Mouse (Mus musculus) embryo, embryonic 11 days (tissue): Measurements from ENCODE around the gene Abhd14b.

Experiments
- DNase-seq: peaks from one replicate; pipeline ENCODE4 v3.0.0-alpha.2; 2015

Gene Abhd14b

GRCm38 (mm10) chr9:106447348-106447747 lies at the start of gene Abhd14b, which contains the start of gene Abhd14a:
TSS of gene Abhd14b (plus strand) at chr9:106447459.
TSS of gene Abhd14a (minus strand) at chr9:106447678.
- peak; percentile 95 for DNase-seq

GRCm38 (mm10) chr9:106397733-106398132 lies 49.5 kb upstream of the Abhd14b start:
- DNase-seq: no peak

GRCm38 (mm10) chr9:106398667-106399311 lies 48.5 kb upstream of the Abhd14b start:
- no peak for DNase-seq

- DNase-seq: no peak
Measured at GRCm38 (mm10) chr9:106399808-106400207, 47.5 kb upstream of the Abhd14b start.

GRCm38 (mm10) chr9:106402149-106402548 lies 45.1 kb upstream of the Abhd14b start:
- DNase-seq: no peak

- no peak for DNase-seq
Measured at GRCm38 (mm10) chr9:106402607-106403375, 44.5 kb upstream of the Abhd14b start.

GRCm38 (mm10) chr9:106405275-106405674 lies 42.0 kb upstream of the Abhd14b start:
- DNase-seq: peak; percentile 56

- DNase-seq: no peak
Measured at GRCm38 (mm10) chr9:106406443-106407078, 40.7 kb upstream of the Abhd14b start.

GRCm38 (mm10) chr9:106409096-106409495 lies 38.2 kb upstream of the Abhd14b start:
- no peak for DNase-seq

- DNase-seq: no peak
Measured at GRCm38 (mm10) chr9:106410086-106410650, 37.1 kb upstream of the Abhd14b start.

- no peak for DNase-seq
Measured at GRCm38 (mm10) chr9:106411091-106411594, 36.1 kb upstream of the Abhd14b start.

GRCm38 (mm10) chr9:106411729-106412128 lies 35.5 kb upstream of the Abhd14b start:
- no peak for DNase-seq

- DNase-seq: no peak
Measured at GRCm38 (mm10) chr9:106412210-106412609, 35.0 kb upstream of the Abhd14b start.

- no peak for DNase-seq
Measured at GRCm38 (mm10) chr9:106413606-106414005, 33.7 kb upstream of the Abhd14b start.

- no peak for DNase-seq
Measured at GRCm38 (mm10) chr9:106416826-106417225, 30.4 kb upstream of the Abhd14b start.

GRCm38 (mm10) chr9:106417841-106418625 lies 29.2 kb upstream of the Abhd14b start:
- DNase-seq: peak; percentile 84

- peak; percentile 77 for DNase-seq
Measured at GRCm38 (mm10) chr9:106420608-106421007, 26.7 kb upstream of the Abhd14b start.

- DNase-seq: peak; percentile 42
Measured at GRCm38 (mm10) chr9:106421033-106421864, 26.0 kb upstream of the Abhd14b start.

GRCm38 (mm10) chr9:106421865-106422160 lies 25.4 kb upstream of the Abhd14b start:
- DNase-seq: peak; percentile 93

- no peak for DNase-seq
Measured at GRCm38 (mm10) chr9:106428719-106429220, 18.5 kb upstream of the Abhd14b start.
